Mouse (Mus musculus) liver, adult 2 months (tissue): ENCODE results near the gene Anapc2.

Experiments
- CTCF ChIP-seq: fragments of 200-500 bp; IDR thresholded peaks from 2 replicates; pipeline ENCODE4 v1.5.1; 2011; ENCODE audit warnings: low read depth, low read length, control low read depth
- POLR2A ChIP-seq: fragments of 200-500 bp; IDR thresholded peaks from 2 replicates; pipeline ENCODE4 v1.6.1; 2011; ENCODE audit warnings: low read length, control low read depth; ENCODE audit not compliant: insufficient read depth; ENCODE audit errors: extremely low read depth

DNA sequence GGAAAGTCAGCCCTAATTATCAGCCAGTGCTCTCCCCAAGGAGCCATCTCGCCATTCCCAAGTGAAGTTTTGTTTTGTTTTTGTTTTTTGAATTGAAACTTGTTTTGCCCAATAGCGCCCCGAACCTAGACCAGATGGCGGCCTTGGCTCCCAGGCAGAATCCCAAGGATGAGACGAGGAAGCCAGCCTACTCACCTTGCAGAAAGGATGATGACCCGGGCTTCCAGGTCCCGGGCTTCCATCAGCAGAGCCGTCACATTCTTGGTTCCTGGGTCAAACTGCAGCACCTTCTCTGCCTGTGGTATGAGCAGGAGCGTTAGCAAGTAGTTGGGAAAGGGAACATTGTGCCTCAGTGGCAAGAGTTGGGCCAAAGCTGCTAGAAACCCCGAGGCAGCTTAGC lies 37.9 kb downstream of the Anapc2 start:
- TF ChIP-seq POLR2A (no peak), CTCF (no peak)
